ENCODE assay signal across 7 mouse cellular contexts in genomic region chr9:73968641-73969121, GRCm38 (mm10). TPM values are rescaled to one million over a fixed set of nuclear protein-coding genes. Genes with fewer than 3 reads are reported as not detected.
DNase-seq lines count a peak whose midpoint lies in the region; ATAC-seq and TF ChIP-seq lines count a peak whose summit lies in the region.

Gene Unc13c (minus strand): TSS chr9:73968966.

- H3K4me2 ChIP-seq in forebrain, embryonic 16.5 days (ENCODE audit: low read length) = peak within 1 kb of the TSS; percentile 54
- peak within 1 kb of the TSS; percentile 44 for H3K4me2 ChIP-seq in intestine, embryonic 14.5 days (ENCODE audit: low read length)
- H3K4me2 ChIP-seq in limb, embryonic 11.5 days (ENCODE audit: low read depth, severe bottlenecking) = peak within 1 kb of the TSS; percentile 47

- no peak for TF ChIP-seq POLR2A in olfactory bulb, adult 2 months (IDR thresholded peaks at IDR 0.05; ENCODE audit: insufficient read depth, low read depth, low read length)

- no peaks in the 10 kb centered on the region for H3K36me3 ChIP-seq in forebrain, embryonic 16.5 days (ENCODE audit: control insufficient read depth, insufficient read depth)
- no peaks in the 10 kb centered on the region for H3K36me3 ChIP-seq in intestine, embryonic 14.5 days (ENCODE audit: control insufficient read depth, insufficient read depth, low read length)
- H3K36me3 ChIP-seq in limb, embryonic 11.5 days (ENCODE audit: control insufficient read depth, insufficient read depth, low read length) = no peaks in the 10 kb centered on the region

- 1% methylated on average over 17 of the region's 17 CpGs for WGBS in forebrain, embryonic 16.5 days
- under 1% methylated on average over 17 of the region's 17 CpGs for WGBS in intestine, embryonic 14.5 days
- WGBS in limb, embryonic 11.5 days = 1% methylated on average over 17 of the region's 17 CpGs
- 2% methylated on average over 17 of the region's 17 CpGs for WGBS in olfactory bulb, adult 2 months

- H3K4me3 ChIP-seq in forebrain, embryonic 16.5 days (replicated peaks; ENCODE audit: low read length) = peak within 1 kb of the TSS; percentile 35
- H3K4me3 ChIP-seq in intestine, embryonic 14.5 days (ENCODE audit: low read depth, low read length) = peak within 1 kb of the TSS; percentile 22
- H3K4me3 ChIP-seq in limb, embryonic 11.5 days (ENCODE audit: low read depth, low read length) = peak within 1 kb of the TSS; percentile 19
- H3K4me3 ChIP-seq in olfactory bulb, adult 2 months (ENCODE audit: insufficient read depth, low read depth, low read length) = peak within 1 kb of the TSS; percentile 44

- no peaks in the 10 kb centered on the region for H3K27me3 ChIP-seq in forebrain, embryonic 16.5 days (replicated peaks; ENCODE audit: control insufficient read depth, insufficient read depth, low read length)
- H3K27me3 ChIP-seq in intestine, embryonic 14.5 days (replicated peaks; ENCODE audit: control insufficient read depth, insufficient read depth, low read length) = peaks cover 7% of the 10 kb centered on the region; the same call in 1 of the 2 replicates
- H3K27me3 ChIP-seq in limb, embryonic 11.5 days (ENCODE audit: control insufficient read depth, insufficient read depth, low read length) = 0 out of 2 replicates have a peak, but pooled peaks cover 2% of the 10 kb centered on the region

- TF ChIP-seq CTCF in olfactory bulb, adult 2 months (IDR thresholded peaks at IDR 0.05; ENCODE audit: insufficient read depth, low read depth, low read length) = no peak

- no peaks in the 10 kb centered on the region for H3K9me3 ChIP-seq in forebrain, embryonic 16.5 days (ENCODE audit: control insufficient read depth, low read length)
- no peaks in the 10 kb centered on the region for H3K9me3 ChIP-seq in intestine, embryonic 14.5 days (ENCODE audit: control insufficient read depth, low read length)
- no peaks in the 10 kb centered on the region for H3K9me3 ChIP-seq in limb, embryonic 11.5 days (ENCODE audit: control insufficient read depth, low read length)

- H3K27ac ChIP-seq in forebrain, embryonic 16.5 days (ENCODE audit: low read length) = no peak within 1 kb of the TSS
- no peak within 1 kb of the TSS for H3K27ac ChIP-seq in intestine, embryonic 14.5 days (ENCODE audit: low read depth)
- H3K27ac ChIP-seq in limb, embryonic 11.5 days (replicated peaks; ENCODE audit: low read depth, low read length) = no peak within 1 kb of the TSS
- H3K27ac ChIP-seq in olfactory bulb, adult 2 months (ENCODE audit: insufficient read depth, low read depth, low read length) = no peak within 1 kb of the TSS

- peaks cover 14% of the 10 kb centered on the region for H3K4me1 ChIP-seq in forebrain, embryonic 16.5 days (replicated peaks; ENCODE audit: control insufficient read depth, insufficient read depth, low read length)
- H3K4me1 ChIP-seq in intestine, embryonic 14.5 days (replicated peaks; ENCODE audit: control insufficient read depth, insufficient read depth, low read length) = peaks cover 3% of the 10 kb centered on the region; the same call in 1 of the 2 replicates
- H3K4me1 ChIP-seq in limb, embryonic 11.5 days (ENCODE audit: control insufficient read depth, insufficient read depth, low read length) = no peaks in the 10 kb centered on the region; the same call in 1 of the 2 replicates
- peaks cover 4% of the 10 kb centered on the region for H3K4me1 ChIP-seq in olfactory bulb, adult 2 months (ENCODE audit: control insufficient read depth, insufficient read depth, low read length)

- peak within 1 kb of the TSS; percentile 44 for H3K9ac ChIP-seq in forebrain, embryonic 16.5 days (replicated peaks; ENCODE audit: low read depth, low read length)
- no peak within 1 kb of the TSS for H3K9ac ChIP-seq in intestine, embryonic 14.5 days (ENCODE audit: low read length)
- H3K9ac ChIP-seq in limb, embryonic 11.5 days (ENCODE audit: low read length) = no peak within 1 kb of the TSS

- peak; percentile 37 for DNase-seq in adrenal gland, postnatal 14 days
- DNase-seq in cerebellum, adult 8-10 months = peak; percentile 64
- peak; percentile 68 for DNase-seq in intestine, embryonic 14.5 days (ENCODE audit: low spot score)
- DNase-seq in limb, embryonic 11.5 days (ENCODE audit: low spot score) = peak; percentile 42

- peak; percentile 84 for ATAC-seq in forebrain, embryonic 16.5 days
- no peak for ATAC-seq in intestine, embryonic 14.5 days (replicated peaks; ENCODE audit: low FRiP score, low TSS enrichment, low read depth)
- 0 out of 2 replicates have a peak, but pooled peaks have one; percentile 44 for ATAC-seq in limb, embryonic 11.5 days (ENCODE audit: insufficient number of reproducible peaks, low FRiP score, low TSS enrichment, low read depth)
- no peak for ATAC-seq in megakaryocyte progenitor cell, adult 5-6 weeks (replicated peaks; ENCODE audit: poor library complexity)

RNA-seq across cellular contexts. Expression of gene Unc13c, which starts in this region (rescaled TPM):
- 0.75 and 1.1 TPM in 2 replicates for total RNA-seq in adrenal gland, postnatal 14 days (2021)
- 1.1 and 2.2 TPM in 2 replicates for polyA plus RNA-seq in forebrain, embryonic 16.5 days (2015; fragmentation: Nextera tagmentation; extraction: Ambion mirVana)
- polyA plus RNA-seq in intestine, embryonic 14.5 days (2014; fragmentation: Nextera tagmentation; extraction: Ambion mirVana) = 0.24 and 0.44 TPM in 2 replicates
- polyA plus RNA-seq in limb, embryonic 11.5 days (2014; fragmentation: Nextera tagmentation; extraction: Ambion mirVana) = 0.16 and 0.19 TPM in 2 replicates
- not detected in 2 replicates for polyA plus RNA-seq in olfactory bulb, adult 2 months (2012; ENCODE audit: insufficient read depth, insufficient read length, low replicate concordance, missing spikeins)
- total RNA-seq in megakaryocyte progenitor cell, adult 5-6 weeks (2015) = not detected in 2 replicates
- total RNA-seq in megakaryocyte progenitor cell, adult 5-6 weeks (2017) = not detected in 2 replicates

Comparison
In these comparisons a context has a peak if more than half of its experiments do, and no peak if none do; other contexts are left out.
1. Peak in DNase-seq, H3K4me3 ChIP-seq and H3K4me2 ChIP-seq in intestine, embryonic 14.5 days; RNA of the gene not detected or under 1 TPM.
2. Peak in DNase-seq, ATAC-seq, H3K4me3 ChIP-seq and H3K4me2 ChIP-seq in limb, embryonic 11.5 days; RNA of the gene not detected or under 1 TPM.